Mouse (Mus musculus): ENCODE data around the gene Rhbdl1. TPM values are rescaled to one million over a fixed set of nuclear protein-coding genes. Genes with fewer than 3 reads are reported as not detected.

Rhbdl1 gene
- polyA plus RNA-seq, 1 experiment from 2014 or later = 42.2 TPM

- WGBS = 3% methylated on average over 38 of the region's 38 CpGs
- Histone ChIP-seq H3K36me3 (ENCODE audit: control insufficient read depth, insufficient read depth) (peaks cover 26% of the 10 kb centered on the region), H3K27ac (ENCODE audit: low read length) (peak overlapping the region; percentile 66), H3K9me3 (ENCODE audit: control insufficient read depth, low read length) (no peaks in the 10 kb centered on the region), H3K4me2 (ENCODE audit: low read length) (peak overlapping the region; percentile 89), H3K9ac (replicated peaks; ENCODE audit: low read depth, low read length) (peak overlapping the region; percentile 78), H3K27me3 (replicated peaks; ENCODE audit: control insufficient read depth, insufficient read depth, low read length) (no peaks in the 10 kb centered on the region), H3K4me3 (replicated peaks; ENCODE audit: low read length) (peak overlapping the region; percentile 87), H3K4me1 (replicated peaks; ENCODE audit: control insufficient read depth, insufficient read depth, low read length) (peaks cover 16% of the 10 kb centered on the region)
- peak; percentile 8; the same call in 1 of the 2 replicates for ATAC-seq
These were observed 6.7 kb upstream of the Rhbdl1 start for GRCm38 (mm10) chr17:25843636-25844395.

- H3K4me3 ChIP-seq (replicated peaks; ENCODE audit: low read length) = peak overlapping the region; percentile 87; the same call in 1 of the 2 replicates
- WGBS = 91% methylated on average over 4 of the region's 4 CpGs
These were observed 6.0 kb upstream of the Rhbdl1 start for GRCm38 (mm10) chr17:25843122-25843521.

GRCm38 (mm10) chr17:25842509-25842908, 5.4 kb upstream of the Rhbdl1 start:
- Histone ChIP-seq H3K36me3 (ENCODE audit: control insufficient read depth, insufficient read depth) (peaks cover 26% of the 10 kb centered on the region), H3K4me3 (replicated peaks; ENCODE audit: low read length) (no peak overlapping the region), H3K27ac (ENCODE audit: low read length) (no peak overlapping the region), H3K9me3 (ENCODE audit: control insufficient read depth, low read length) (no peaks in the 10 kb centered on the region), H3K27me3 (replicated peaks; ENCODE audit: control insufficient read depth, insufficient read depth, low read length) (no peaks in the 10 kb centered on the region), H3K4me2 (ENCODE audit: low read length) (no peak overlapping the region), H3K9ac (replicated peaks; ENCODE audit: low read depth, low read length) (no peak overlapping the region), H3K4me1 (replicated peaks; ENCODE audit: control insufficient read depth, insufficient read depth, low read length) (peaks cover 25% of the 10 kb centered on the region)
- 78% methylated on average over 3 of the region's 3 CpGs for WGBS
- ATAC-seq = no peak

More at GRCm38 (mm10) chr17:25843122-25843521, 6.0 kb upstream of the Rhbdl1 start:
- no peak overlapping the region; the same call in 1 of the 2 replicates for H3K9ac ChIP-seq (replicated peaks; ENCODE audit: low read depth, low read length)
- H3K4me2 ChIP-seq (ENCODE audit: low read length) = peak overlapping the region; percentile 89; the same call in 1 of the 2 replicates
- no peak overlapping the region for H3K27ac ChIP-seq (ENCODE audit: low read length)
- H3K27me3 ChIP-seq (replicated peaks; ENCODE audit: control insufficient read depth, insufficient read depth, low read length) = no peaks in the 10 kb centered on the region
- peaks cover 19% of the 10 kb centered on the region for H3K4me1 ChIP-seq (replicated peaks; ENCODE audit: control insufficient read depth, insufficient read depth, low read length)
- H3K9me3 ChIP-seq (ENCODE audit: control insufficient read depth, low read length) = no peaks in the 10 kb centered on the region
- ATAC-seq = no peak
- peaks cover 26% of the 10 kb centered on the region for H3K36me3 ChIP-seq (ENCODE audit: control insufficient read depth, insufficient read depth)

DNA sequence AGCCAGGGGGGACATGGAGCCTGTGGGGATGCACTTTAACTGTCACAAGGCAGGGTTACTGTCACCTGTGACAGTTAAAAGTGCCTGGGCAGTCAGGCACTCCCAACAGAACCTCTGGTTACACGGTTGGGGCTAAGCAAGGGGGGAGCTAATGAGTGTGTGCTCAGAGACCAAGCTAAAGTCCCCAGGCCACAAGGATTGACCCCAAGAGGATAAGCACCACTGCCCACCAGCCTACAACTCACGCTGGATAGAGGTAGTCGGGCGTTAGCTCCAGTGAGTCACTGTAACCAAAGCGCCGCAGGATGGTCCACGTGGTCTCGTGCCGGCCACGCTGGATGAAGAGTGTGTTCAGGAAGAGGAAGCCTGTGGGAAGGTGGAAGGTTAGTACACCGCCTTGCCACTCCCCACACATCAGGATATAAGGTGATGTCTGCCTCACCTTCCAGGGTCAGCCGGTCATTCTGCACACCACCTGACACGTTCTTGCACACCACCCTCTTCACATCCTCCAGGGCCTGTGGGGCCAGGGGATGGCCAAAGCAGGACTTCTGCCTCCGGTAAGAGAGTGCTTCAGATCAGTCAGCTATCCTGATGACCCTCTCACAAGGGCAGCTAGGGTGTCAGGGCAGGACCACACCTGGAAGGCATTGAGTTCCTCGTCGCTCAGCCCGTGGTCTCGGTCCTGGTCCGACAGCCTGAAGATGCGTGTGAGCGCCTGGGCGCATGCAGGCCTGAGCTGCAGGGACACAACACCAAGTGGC, 4.2 kb upstream of the Rhbdl1 start, which contains the start of gene Gm20683:
TSS of gene Gm20683 (minus strand) at position 647 of the 764 bp plus-strand sequence.
- Histone ChIP-seq H3K27me3 (replicated peaks; ENCODE audit: control insufficient read depth, insufficient read depth, low read length) (no peaks in the 10 kb centered on the region), H3K27ac (ENCODE audit: low read length) (no peak within 1 kb of the TSS), H3K9ac (replicated peaks; ENCODE audit: low read depth, low read length) (no peak within 1 kb of the TSS), H3K9me3 (ENCODE audit: control insufficient read depth, low read length) (no peaks in the 10 kb centered on the region), H3K36me3 (ENCODE audit: control insufficient read depth, insufficient read depth) (peaks cover 26% of the 10 kb centered on the region), H3K4me1 (replicated peaks; ENCODE audit: control insufficient read depth, insufficient read depth, low read length) (peaks cover 34% of the 10 kb centered on the region), H3K4me3 (replicated peaks; ENCODE audit: low read length) (no peak within 1 kb of the TSS), H3K4me2 (ENCODE audit: low read length) (no peak within 1 kb of the TSS)
- ATAC-seq = no peak
- 93% methylated on average over 22 of the region's 22 CpGs for WGBS

DNA sequence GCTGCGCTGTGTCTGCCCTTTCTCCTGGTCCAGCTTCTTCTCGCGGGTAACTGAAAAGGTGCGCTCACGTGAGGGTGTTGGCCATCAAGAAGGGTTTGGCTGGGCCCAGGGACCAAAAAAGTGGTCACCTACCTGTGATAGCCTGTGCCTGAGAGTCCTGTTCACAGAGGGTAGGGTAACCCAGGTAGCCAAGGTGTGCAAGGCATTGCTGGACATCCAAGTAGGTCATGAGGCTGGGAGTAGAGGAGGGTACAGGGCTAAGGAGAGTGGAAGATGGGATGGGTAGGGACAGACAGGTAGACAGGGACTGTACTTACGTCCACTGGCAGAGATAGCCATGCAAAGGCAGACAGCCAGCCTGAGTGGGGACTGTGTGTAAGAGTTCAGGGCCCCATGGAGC, 3.4 kb upstream of the Rhbdl1 start:
- Histone ChIP-seq H3K4me3 (replicated peaks; ENCODE audit: low read length) (no peak overlapping the region), H3K27me3 (replicated peaks; ENCODE audit: control insufficient read depth, insufficient read depth, low read length) (no peaks in the 10 kb centered on the region), H3K9ac (replicated peaks; ENCODE audit: low read depth, low read length) (no peak overlapping the region), H3K4me1 (replicated peaks; ENCODE audit: control insufficient read depth, insufficient read depth, low read length) (peaks cover 41% of the 10 kb centered on the region), H3K27ac (ENCODE audit: low read length) (no peak overlapping the region), H3K36me3 (ENCODE audit: control insufficient read depth, insufficient read depth) (peaks cover 26% of the 10 kb centered on the region), H3K4me2 (ENCODE audit: low read length) (no peak overlapping the region), H3K9me3 (ENCODE audit: control insufficient read depth, low read length) (no peaks in the 10 kb centered on the region)
- no peak for ATAC-seq
- WGBS = 91% methylated on average over 6 of the region's 6 CpGs

DNA sequence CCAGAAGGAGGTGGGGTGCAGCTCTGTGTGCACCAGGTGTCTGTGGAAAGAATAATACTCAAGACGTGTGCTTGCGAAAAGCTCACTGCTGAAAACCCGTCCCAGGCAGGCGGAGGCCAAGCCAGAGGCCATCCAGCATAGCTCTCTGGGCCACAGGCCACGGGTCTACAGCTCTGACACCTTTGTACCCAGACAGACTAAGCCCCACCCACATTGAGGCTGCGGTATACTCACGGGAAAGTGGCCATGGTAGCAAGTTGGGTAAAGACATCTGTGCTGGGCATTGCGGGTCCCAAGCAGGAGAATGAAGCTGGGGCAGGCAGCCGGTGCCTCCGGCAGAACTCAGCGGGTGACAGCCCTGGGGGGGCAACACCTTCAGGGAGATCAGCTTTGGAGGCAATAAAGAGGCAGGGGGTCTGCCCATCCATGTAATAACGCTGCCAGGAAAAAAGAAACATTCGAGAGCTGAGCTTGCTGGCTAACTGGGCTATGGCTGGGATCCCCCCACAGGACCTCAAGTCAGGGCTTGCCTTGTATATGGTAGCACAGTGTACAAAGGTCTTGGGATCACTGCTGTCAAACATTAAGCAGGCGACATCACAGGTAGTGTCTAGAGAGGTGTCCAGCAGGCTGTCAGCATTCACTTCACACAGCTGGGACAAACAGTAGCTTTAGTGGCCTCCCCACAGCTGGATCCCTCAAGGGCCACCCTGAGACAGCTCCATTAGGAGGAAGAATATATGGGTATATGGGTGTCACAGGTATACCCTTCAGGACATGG, 2.5 kb upstream of the Rhbdl1 start:
- Histone ChIP-seq H3K4me1 (replicated peaks; ENCODE audit: control insufficient read depth, insufficient read depth, low read length) (peaks cover 46% of the 10 kb centered on the region), H3K9ac (replicated peaks; ENCODE audit: low read depth, low read length) (no peak overlapping the region), H3K4me3 (replicated peaks; ENCODE audit: low read length) (no peak overlapping the region), H3K27ac (ENCODE audit: low read length) (no peak overlapping the region), H3K4me2 (ENCODE audit: low read length) (no peak overlapping the region), H3K27me3 (replicated peaks; ENCODE audit: control insufficient read depth, insufficient read depth, low read length) (no peaks in the 10 kb centered on the region), H3K36me3 (ENCODE audit: control insufficient read depth, insufficient read depth) (peaks cover 26% of the 10 kb centered on the region), H3K9me3 (ENCODE audit: control insufficient read depth, low read length) (no peaks in the 10 kb centered on the region)
- no peak for ATAC-seq
- 90% methylated on average over 14 of the region's 14 CpGs for WGBS

DNA sequence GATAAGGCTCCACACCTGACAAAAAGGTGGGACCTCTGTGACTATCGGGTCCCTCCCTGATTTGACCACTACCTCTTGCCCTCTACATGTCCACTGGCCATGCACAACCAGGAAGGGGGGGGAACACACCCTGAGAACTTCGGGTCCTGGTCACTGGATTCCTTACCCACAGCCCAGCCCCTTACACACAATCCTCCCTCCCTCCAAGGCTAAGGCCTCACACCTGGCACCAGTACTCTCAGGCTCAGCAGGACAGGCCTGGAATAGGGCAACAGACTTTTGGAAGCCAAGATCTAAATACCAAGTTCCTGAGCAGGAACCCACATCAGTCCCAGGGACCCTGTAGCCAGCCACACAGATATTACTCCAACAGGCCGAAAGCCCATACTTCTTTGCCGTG, 1.8 kb upstream of the Rhbdl1 start:
- no peak overlapping the region for H3K4me3 ChIP-seq (replicated peaks; ENCODE audit: low read length)
- no peak for ATAC-seq
- H3K36me3 ChIP-seq (ENCODE audit: control insufficient read depth, insufficient read depth) = peaks cover 26% of the 10 kb centered on the region
- WGBS = 89% methylated on average over 4 of the region's 4 CpGs
- peaks cover 52% of the 10 kb centered on the region for H3K4me1 ChIP-seq (replicated peaks; ENCODE audit: control insufficient read depth, insufficient read depth, low read length)
- no peak overlapping the region for H3K9ac ChIP-seq (replicated peaks; ENCODE audit: low read depth, low read length)
- no peaks in the 10 kb centered on the region for H3K27me3 ChIP-seq (replicated peaks; ENCODE audit: control insufficient read depth, insufficient read depth, low read length)
- no peak overlapping the region for H3K27ac ChIP-seq (ENCODE audit: low read length)
- no peak overlapping the region for H3K4me2 ChIP-seq (ENCODE audit: low read length)
- H3K9me3 ChIP-seq (ENCODE audit: control insufficient read depth, low read length) = no peaks in the 10 kb centered on the region

DNA sequence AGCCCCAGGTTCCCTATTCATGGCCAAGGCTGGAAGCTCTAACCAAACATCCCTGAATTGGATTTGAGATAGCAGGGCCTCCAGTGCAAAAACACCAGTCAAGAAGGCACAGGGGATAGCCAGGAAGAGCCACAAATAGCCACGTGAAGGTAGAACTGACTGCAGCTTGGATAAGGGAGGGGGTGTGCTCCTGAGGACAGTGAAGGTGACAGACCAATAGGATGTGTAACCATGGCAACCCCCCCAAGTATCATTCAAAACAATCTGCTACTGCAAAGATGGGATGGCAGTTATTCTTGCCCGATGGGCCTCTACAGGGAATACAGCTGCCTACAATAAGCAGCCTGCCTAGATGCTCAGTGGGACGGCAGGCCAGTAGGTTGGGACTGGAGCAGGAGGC, 438 bp upstream of the Rhbdl1 start:
- Histone ChIP-seq H3K9ac (replicated peaks; ENCODE audit: low read depth, low read length) (0 out of 2 replicates have a peak overlapping the region, but pooled peaks have one; percentile 30), H3K4me2 (ENCODE audit: low read length) (peak overlapping the region; percentile 54), H3K4me1 (replicated peaks; ENCODE audit: control insufficient read depth, insufficient read depth, low read length) (peaks cover 47% of the 10 kb centered on the region), H3K4me3 (replicated peaks; ENCODE audit: low read length) (no peak overlapping the region), H3K27me3 (replicated peaks; ENCODE audit: control insufficient read depth, insufficient read depth, low read length) (no peaks in the 10 kb centered on the region), H3K9me3 (ENCODE audit: control insufficient read depth, low read length) (no peaks in the 10 kb centered on the region), H3K36me3 (ENCODE audit: control insufficient read depth, insufficient read depth) (peaks cover 26% of the 10 kb centered on the region), H3K27ac (ENCODE audit: low read length) (peak overlapping the region; percentile 67)
- 15% methylated on average over 3 of the region's 3 CpGs for WGBS
- no peak for ATAC-seq
